Mouse (Mus musculus): Measurements from ENCODE around the gene Rnh1.

DNA sequence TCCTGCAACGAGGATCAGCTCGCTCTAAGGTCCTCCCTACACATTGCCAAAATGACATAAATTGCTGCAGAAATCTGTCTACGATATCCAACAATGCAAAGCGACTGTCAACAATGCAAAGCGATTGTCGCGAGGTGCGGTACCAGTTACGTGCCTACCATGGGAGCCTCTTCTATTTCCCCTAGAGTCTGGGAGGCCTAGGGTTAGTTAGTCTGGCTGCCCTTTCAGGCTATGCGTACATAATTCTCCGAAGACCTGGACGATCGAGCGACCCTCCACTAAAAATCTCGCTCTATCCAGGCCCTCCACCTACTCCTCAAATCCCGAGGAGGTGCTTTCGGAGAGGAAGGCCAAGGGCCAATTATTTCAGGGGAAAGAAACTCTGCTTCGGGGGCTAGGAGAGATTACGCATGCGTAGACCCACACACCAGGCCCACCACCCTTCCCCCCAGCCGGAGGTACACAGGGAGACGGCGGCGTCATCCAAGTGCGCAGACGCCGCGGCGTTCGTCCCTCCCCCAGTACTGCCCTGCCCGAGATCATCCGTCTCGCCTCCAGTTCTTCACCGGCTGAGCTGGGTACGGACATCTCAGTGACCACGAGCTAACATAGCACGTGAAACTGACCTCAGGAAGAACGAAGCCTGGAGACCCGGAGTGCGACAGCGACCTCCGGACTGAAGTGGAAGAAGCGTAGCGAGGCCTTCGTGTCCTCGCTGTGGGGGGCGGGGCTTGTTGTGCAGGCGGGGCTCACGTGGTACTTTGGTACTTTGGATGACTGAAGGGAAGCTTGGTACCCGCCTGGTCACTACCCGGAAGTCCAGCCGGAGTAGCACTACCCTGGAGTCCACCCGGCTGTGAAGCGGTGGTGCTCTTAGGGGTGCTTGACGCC lies at the start of gene Rnh1:
- no peak for TF ChIP-seq CTCF (IDR thresholded peaks at IDR 0.05; ENCODE audit: low read depth)
- 0 out of 2 replicates have a peak, but pooled peaks have one; percentile 40 for TF ChIP-seq EP300 (IDR thresholded peaks at IDR 0.05; ENCODE audit: low read depth)
